Mouse (Mus musculus): ENCODE measurements around the gene B4gat1. TPM values are rescaled to one million over a fixed set of nuclear protein-coding genes. Genes with fewer than 3 reads are reported as not detected.

B4gat1 gene
- total and polyA plus RNA-seq, 3 experiments, result 6.9 to 9.6 TPM; not detected in 1

GRCm38 (mm10) chr19:5069486-5069885 is 30.9 kb downstream of the B4gat1 start:
- H3K4me1 ChIP-seq (ENCODE audit: control insufficient read depth in 1 of 2, insufficient read depth in 2 of 2, low read length in 2 of 2), result peaks cover 5 to 34% of the 10 kb centered on the region in 2 experiments
- no peak overlapping the region for H3K4me3 ChIP-seq (ENCODE audit: control insufficient read depth in 1 of 2, insufficient read depth in 1 of 2, low read depth in 2 of 2, low read length in 2 of 2)
- H3K27me3 ChIP-seq (ENCODE audit: control insufficient read depth in 1 of 2, insufficient read depth in 2 of 2, low read length in 2 of 2), result no peaks in the 10 kb centered on the region
- H3K36me3 ChIP-seq (ENCODE audit: control insufficient read depth in 1 of 2, insufficient read depth in 2 of 2, low read length in 2 of 2), result peaks cover 0 to 4% of the 10 kb centered on the region in 2 experiments; a peak in 1 of 4 replicates
- no peak for TF ChIP-seq MAFK (IDR thresholded peaks at IDR 0.05; ENCODE audit: borderline replicate concordance, low read depth, low read length)
- no peak for TF ChIP-seq TBP (IDR thresholded peaks at IDR 0.05; ENCODE audit: low read depth, low read length)
- no peak for TF ChIP-seq MYC (IDR thresholded peaks at IDR 0.05; ENCODE audit: low read depth, low read length)
- no peak for TF ChIP-seq RAD21 (IDR thresholded peaks at IDR 0.05; ENCODE audit: low read depth, low read length)
- no peak for TF ChIP-seq E2F4 (IDR thresholded peaks at IDR 0.05; ENCODE audit: borderline replicate concordance, low read depth, low read length)
- TF ChIP-seq UBTF (IDR thresholded peaks at IDR 0.05; ENCODE audit: borderline replicate concordance, insufficient read depth, low read depth, low read length), result no peak
- H3K9ac ChIP-seq (ENCODE audit: control insufficient read depth, low read depth, low read length, poor library complexity, severe bottlenecking), result no peak overlapping the region
- DNase-seq (ENCODE audit: low read depth, low spot score), result no peak
- no peak overlapping the region for H3K27ac ChIP-seq (ENCODE audit: control insufficient read depth, low read depth, low read length)
- no peaks in the 10 kb centered on the region for H3K9me3 ChIP-seq (replicated peaks; ENCODE audit: insufficient read depth, low read length)
- H3K79me2 ChIP-seq (ENCODE audit: control insufficient read depth, insufficient read depth, low read length, poor library complexity), result peaks cover 2% of the 10 kb centered on the region; the same call in 1 of the 2 replicates

- TF ChIP-seq BHLHE40 (IDR thresholded peaks at IDR 0.05; ENCODE audit: borderline replicate concordance, low read depth, low read length) (no peak), MYB (IDR thresholded peaks at IDR 0.05; ENCODE audit: low read depth, low read length) (no peak), ELF1 (IDR thresholded peaks at IDR 0.05; ENCODE audit: low read depth, low read length) (no peak)
- Histone ChIP-seq H3K27me3 (ENCODE audit: control insufficient read depth in 1 of 2, insufficient read depth in 2 of 2, low read length in 2 of 2) (no peaks in the 10 kb centered on the region), H3K9me3 (replicated peaks; ENCODE audit: insufficient read depth, low read length) (no peaks in the 10 kb centered on the region), H3K9ac (ENCODE audit: control insufficient read depth, low read depth, low read length, poor library complexity, severe bottlenecking) (no peak overlapping the region), H3K36me3 (ENCODE audit: control insufficient read depth in 1 of 2, insufficient read depth in 2 of 2, low read length in 2 of 2) (peaks cover 0 to 4% of the 10 kb centered on the region in 2 experiments; a peak in 1 of 4 replicates), H3K27ac (ENCODE audit: control insufficient read depth, low read depth, low read length) (no peak overlapping the region), H3K4me3 (ENCODE audit: control insufficient read depth in 1 of 2, insufficient read depth in 1 of 2, low read depth in 2 of 2, low read length in 2 of 2) (no peak overlapping the region), H3K79me2 (ENCODE audit: control insufficient read depth, insufficient read depth, low read length, poor library complexity) (peaks cover 2% of the 10 kb centered on the region; the same call in 1 of the 2 replicates), H3K4me1 (ENCODE audit: control insufficient read depth in 1 of 2, insufficient read depth in 2 of 2, low read length in 2 of 2) (peaks cover 5 to 34% of the 10 kb centered on the region in 2 experiments)
- no peak for DNase-seq (ENCODE audit: low read depth, low spot score)
Observed at GRCm38 (mm10) chr19:5069978-5070377, 31.4 kb downstream of the B4gat1 start.

- TF ChIP-seq BHLHE40 (IDR thresholded peaks at IDR 0.05; ENCODE audit: borderline replicate concordance, low read depth, low read length) (no peak), EP300 (IDR thresholded peaks at IDR 0.05; ENCODE audit: low read depth in 1 of 2, low read length in 2 of 2) (no peak), E2F4 (IDR thresholded peaks at IDR 0.05; ENCODE audit: borderline replicate concordance, low read depth, low read length) (no peak), CHD1 (IDR thresholded peaks at IDR 0.05; ENCODE audit: low read depth, low read length) (no peak), USF2 (IDR thresholded peaks at IDR 0.05; ENCODE audit: borderline replicate concordance in 1 of 2, insufficient read depth in 1 of 2, low read depth in 1 of 2, low read length in 2 of 2) (no peak), ZMIZ1 (IDR thresholded peaks at IDR 0.05; ENCODE audit: low read depth, low read length) (no peak), RCOR1 (IDR thresholded peaks at IDR 0.05; ENCODE audit: low read depth, low read length) (no peak), TCF12 (IDR thresholded peaks at IDR 0.05; ENCODE audit: low read depth, low read length) (no peak), NELFE (IDR thresholded peaks at IDR 0.05; ENCODE audit: low read depth, low read length) (no peak), SMC3 (IDR thresholded peaks at IDR 0.05; ENCODE audit: low read depth, low read length) (no peak), ELF1 (IDR thresholded peaks at IDR 0.05; ENCODE audit: low read depth, low read length) (no peak), NRF1 (IDR thresholded peaks at IDR 0.05; ENCODE audit: insufficient read depth, low read depth, low read length, poor library complexity, severe bottlenecking) (no peak), ZC3H11A (IDR thresholded peaks at IDR 0.05; ENCODE audit: low read depth, low read length) (no peak), POLR2AphosphoS2 (IDR thresholded peaks at IDR 0.05; ENCODE audit: low read length) (no peak), USF1 (IDR thresholded peaks at IDR 0.05; ENCODE audit: low read depth, low read length) (no peak), ZKSCAN1 (IDR thresholded peaks at IDR 0.05; ENCODE audit: low read depth, low read length) (no peak), POLR2AphosphoS5 (IDR thresholded peaks at IDR 0.05; ENCODE audit: borderline replicate concordance, low read depth, low read length) (no peak)
- no peak for DNase-seq (ENCODE audit: low read depth, low spot score)
- peak overlapping the region in 1 of 2 experiments; percentile 56; a peak in 1 of 4 replicates for H3K4me3 ChIP-seq (ENCODE audit: control insufficient read depth in 1 of 2, insufficient read depth in 1 of 2, low read depth in 2 of 2, low read length in 2 of 2)
- peaks cover 0 to 4% of the 10 kb centered on the region in 2 experiments; a peak in 1 of 4 replicates for H3K36me3 ChIP-seq (ENCODE audit: control insufficient read depth in 1 of 2, insufficient read depth in 2 of 2, low read length in 2 of 2)
- peak overlapping the region; percentile 77 for H3K9ac ChIP-seq (ENCODE audit: control insufficient read depth, low read depth, low read length, poor library complexity, severe bottlenecking)
- no peaks in the 10 kb centered on the region for H3K9me3 ChIP-seq (replicated peaks; ENCODE audit: insufficient read depth, low read length)
- peaks cover 5 to 29% of the 10 kb centered on the region in 2 experiments for H3K4me1 ChIP-seq (ENCODE audit: control insufficient read depth in 1 of 2, insufficient read depth in 2 of 2, low read length in 2 of 2)
- H3K79me2 ChIP-seq (ENCODE audit: control insufficient read depth, insufficient read depth, low read length, poor library complexity), result peaks cover 2% of the 10 kb centered on the region; the same call in 1 of the 2 replicates
- H3K27ac ChIP-seq (ENCODE audit: control insufficient read depth, low read depth, low read length), result no peak overlapping the region
- H3K27me3 ChIP-seq (ENCODE audit: control insufficient read depth in 1 of 2, insufficient read depth in 2 of 2, low read length in 2 of 2), result no peaks in the 10 kb centered on the region
Observed at GRCm38 (mm10) chr19:5071077-5071476, 32.5 kb downstream of the B4gat1 start.

Measured in MEL (cell line).